Comparison of ENCODE assay signal across 27 mouse cellular contexts in genomic region chr3:95598734-95599133, GRCm38 (mm10). TPM values are rescaled to one million over a fixed set of nuclear protein-coding genes. Genes with fewer than 3 reads are reported as not detected.
A peak's percentile ranks its signal among the peaks of the same experiment; 100 is the strongest.
DNase-seq lines count a peak whose midpoint lies in the region; ATAC-seq lines count a peak whose summit lies in the region.
"Had no signal": no experiment of that assay in that cellular context is flagged by ENCODE, and none has a peak within 500 bp of the region (broad histone marks: within the 10 kb centered on the region; RNA-seq: fewer than 3 reads in every experiment).

No protein-coding gene starts in this region.

- no peaks in the 10 kb centered on the region for H3K9me3 ChIP-seq in intestine, embryonic 14.5 days (ENCODE audit: control insufficient read depth, low read length)
- no peaks in the 10 kb centered on the region for H3K9me3 ChIP-seq in intestine, embryonic 16.5 days (ENCODE audit: control insufficient read depth, low read length)
- H3K9me3 ChIP-seq: embryonic facial prominence, embryonic 10.5 days; embryonic facial prominence, embryonic 12.5 days; forebrain, embryonic 13.5 days; forebrain, embryonic 15.5 days; G1E had no signal

- H3K27me3 ChIP-seq in intestine, embryonic 14.5 days (replicated peaks; ENCODE audit: control insufficient read depth, insufficient read depth, low read length): no peaks in the 10 kb centered on the region
- H3K27me3 ChIP-seq in intestine, embryonic 16.5 days (replicated peaks; ENCODE audit: control insufficient read depth, insufficient read depth, low read length): no peaks in the 10 kb centered on the region
- H3K27me3 ChIP-seq: CH12.LX; embryonic facial prominence, embryonic 12.5 days; forebrain, embryonic 13.5 days; forebrain, embryonic 15.5 days; Patski had no signal

- peaks cover 21% of the 10 kb centered on the region for H3K36me3 ChIP-seq in intestine, embryonic 14.5 days (ENCODE audit: control insufficient read depth, insufficient read depth, low read length)
- no peaks in the 10 kb centered on the region for H3K36me3 ChIP-seq in intestine, embryonic 16.5 days (ENCODE audit: control insufficient read depth, insufficient read depth, low read length)

- ATAC-seq in intestine, embryonic 14.5 days (replicated peaks; ENCODE audit: low FRiP score, low TSS enrichment, low read depth): no peak
- ATAC-seq in intestine, embryonic 16.5 days: peak; percentile 86
- ATAC-seq: activated CD4-positive, CD25-positive, alpha-beta regulatory T cell, adult 4 months; CD4-positive, CD25-positive, alpha-beta regulatory T cell, adult 4 months; forebrain, embryonic 13.5 days; forebrain, embryonic 15.5 days; forebrain, postnatal 0 days; Patski had no signal

- H3K9ac ChIP-seq in intestine, embryonic 14.5 days (ENCODE audit: low read length): no peak overlapping the region
- H3K9ac ChIP-seq in intestine, embryonic 16.5 days (ENCODE audit: low read depth, low read length): no peak overlapping the region
- H3K9ac ChIP-seq: embryonic facial prominence, embryonic 12.5 days; forebrain, embryonic 13.5 days; forebrain, embryonic 15.5 days; forebrain, postnatal 0 days had no signal

- peak overlapping the region; percentile 33; the same call in 1 of the 2 replicates for H3K27ac ChIP-seq in intestine, embryonic 14.5 days (ENCODE audit: low read depth)
- no peak overlapping the region; the same call in 1 of the 2 replicates for H3K27ac ChIP-seq in intestine, embryonic 16.5 days (ENCODE audit: low read length)
- H3K27ac ChIP-seq: embryonic facial prominence, embryonic 10.5 days; embryonic facial prominence, embryonic 12.5 days; forebrain, embryonic 13.5 days; forebrain, embryonic 15.5 days had no signal

- no peak overlapping the region for H3K4me2 ChIP-seq in intestine, embryonic 14.5 days (ENCODE audit: low read length)
- H3K4me2 ChIP-seq in intestine, embryonic 16.5 days (ENCODE audit: low read depth, low read length): no peak overlapping the region
- H3K4me2 ChIP-seq: embryonic facial prominence, embryonic 12.5 days; forebrain, embryonic 13.5 days; forebrain, embryonic 15.5 days had no signal

- H3K4me1 ChIP-seq in intestine, embryonic 14.5 days (replicated peaks; ENCODE audit: control insufficient read depth, insufficient read depth, low read length): no peaks in the 10 kb centered on the region
- H3K4me1 ChIP-seq in intestine, embryonic 16.5 days (ENCODE audit: control insufficient read depth, insufficient read depth, low read length): peaks cover 5% of the 10 kb centered on the region
- H3K4me1 ChIP-seq: embryonic facial prominence, embryonic 10.5 days; embryonic facial prominence, embryonic 12.5 days; forebrain, embryonic 13.5 days; forebrain, embryonic 15.5 days had no signal

- no peak overlapping the region for H3K4me3 ChIP-seq in intestine, embryonic 14.5 days (ENCODE audit: low read depth, low read length)
- H3K4me3 ChIP-seq in intestine, embryonic 16.5 days (ENCODE audit: low read length): no peak overlapping the region
- H3K4me3 ChIP-seq: embryonic facial prominence, embryonic 10.5 days; embryonic facial prominence, embryonic 12.5 days; forebrain, embryonic 13.5 days; forebrain, embryonic 15.5 days had no signal

- no peak for DNase-seq in intestine, embryonic 14.5 days (ENCODE audit: low spot score)
- DNase-seq in large intestine, adult 2 months (ENCODE audit: low read depth, low spot score): peak; percentile 80
- DNase-seq in retina, embryonic 14.5 days (ENCODE audit: low spot score): no peak
- DNase-seq in embryo, embryonic 11 days: no peak
- DNase-seq: adrenal gland, adult 8-10 months; adrenal gland, postnatal 14 days; adrenal gland, postnatal 36 days; B cell, adult 2 months; cerebellum, adult 11-12 months; cerebellum, adult 2 months; cerebellum, adult 9-10 months; cerebellum, postnatal 10 days; cerebellum, postnatal 25 days; forebrain, postnatal 0 days had no signal

RNA-seq across cellular contexts. Expression of gene Golph3l, which starts 10.0 kb away (rescaled TPM):
- polyA plus RNA-seq in intestine, embryonic 14.5 days (2014; fragmentation: Nextera tagmentation; extraction: Ambion mirVana): 38.5 and 38.7 TPM in 2 replicates
- 42.6 and 44.3 TPM in 2 replicates for polyA plus RNA-seq in intestine, embryonic 16.5 days (2015; fragmentation: Nextera tagmentation; extraction: Ambion mirVana)
- 18.4 and 19.9 TPM in 2 replicates for polyA plus RNA-seq in large intestine, adult 2 months (2012; rRNA removed)

RNA-seq across cellular contexts. Expression of gene Ensa, which starts 26.1 kb away (rescaled TPM):
- polyA plus RNA-seq in intestine, embryonic 14.5 days (2014; fragmentation: Nextera tagmentation; extraction: Ambion mirVana): 71.8 and 75.6 TPM in 2 replicates
- polyA plus RNA-seq in intestine, embryonic 16.5 days (2015; fragmentation: Nextera tagmentation; extraction: Ambion mirVana): 67.3 and 69.9 TPM in 2 replicates
- polyA plus RNA-seq in large intestine, adult 2 months (2012; rRNA removed): 12.4 and 14.6 TPM in 2 replicates

RNA-seq across cellular contexts. Expression of gene Hormad1, which starts 39.3 kb away (rescaled TPM):
- polyA plus RNA-seq in intestine, embryonic 14.5 days (2014; fragmentation: Nextera tagmentation; extraction: Ambion mirVana): 0.12 TPM in 1 of 2 replicates, not detected in the other
- 0.10 TPM in 1 of 2 replicates, not detected in the other for polyA plus RNA-seq in intestine, embryonic 16.5 days (2015; fragmentation: Nextera tagmentation; extraction: Ambion mirVana)
- not detected in 2 replicates for polyA plus RNA-seq in large intestine, adult 2 months (2012; rRNA removed)
- polyA plus RNA-seq: activated CD4-positive, CD25-positive, alpha-beta regulatory T cell, adult 4 months; CD4-positive, CD25-positive, alpha-beta regulatory T cell, adult 4 months; cerebellum, adult 2 months; cortical plate, adult 2 months; embryonic facial prominence, embryonic 10.5 days; embryonic facial prominence, embryonic 12.5 days; embryonic facial prominence, embryonic 14.5 days; forebrain, embryonic 11.5 days; forebrain, embryonic 13.5 days; forebrain, embryonic 15.5 days; forebrain, postnatal 0 days; G1E; Patski had no signal

RNA-seq across cellular contexts. Expression of gene Mcl1, which starts 59.9 kb away (rescaled TPM):
- polyA plus RNA-seq in intestine, embryonic 14.5 days (2014; fragmentation: Nextera tagmentation; extraction: Ambion mirVana): 49.8 and 57.5 TPM in 2 replicates
- 14.7 and 17.0 TPM in 2 replicates for polyA plus RNA-seq in intestine, embryonic 16.5 days (2015; fragmentation: Nextera tagmentation; extraction: Ambion mirVana)
- polyA plus RNA-seq in large intestine, adult 2 months (2012; rRNA removed): 30.9 and 77.4 TPM in 2 replicates
